Mouse (Mus musculus): ENCODE measurements around the gene D930007J09Rik. TPM values are rescaled to one million over a fixed set of nuclear protein-coding genes. Genes with fewer than 3 reads are reported as not detected.

D930007J09Rik gene
- polyA plus RNA-seq, 1 experiment from 2014 or later: not detected

GRCm38 (mm10) chr13:32803701-32804345 lies 1.2 kb upstream of the D930007J09Rik start:
- ATAC-seq (ENCODE audit: low FRiP score): no peak
- Histone ChIP-seq H3K27me3 (no peaks in the 10 kb centered on the region), H3K4me2 (peak overlapping the region; percentile 70), H3K4me3 (peak overlapping the region; percentile 74), H3K9me3 (no peaks in the 10 kb centered on the region), H3K4me1 (replicated peaks) (peaks cover 35% of the 10 kb centered on the region), H3K9ac (peak overlapping the region; percentile 93), H3K27ac (no peak overlapping the region), H3K36me3 (peaks cover 26% of the 10 kb centered on the region)
- WGBS: 72% methylated on average over 4 of the region's 4 CpGs

GRCm38 (mm10) chr13:32801693-32802221 lies 892 bp downstream of the D930007J09Rik start, which contains the start of gene Wrnip1:
Gene Wrnip1 (plus strand): TSS chr13:32802038.
- Histone ChIP-seq H3K27me3 (no peaks in the 10 kb centered on the region), H3K36me3 (peaks cover 8% of the 10 kb centered on the region), H3K9me3 (no peaks in the 10 kb centered on the region), H3K4me2 (peak within 1 kb of the TSS; percentile 70), H3K4me1 (replicated peaks) (peaks cover 32% of the 10 kb centered on the region), H3K27ac (peak within 1 kb of the TSS; percentile 92), H3K4me3 (peak within 1 kb of the TSS; percentile 74), H3K9ac (peak within 1 kb of the TSS; percentile 93)
- peak; percentile 99 for ATAC-seq (ENCODE audit: low FRiP score)
- WGBS: under 1% methylated on average over 51 of the region's 51 CpGs

- Histone ChIP-seq H3K9me3 (no peaks in the 10 kb centered on the region), H3K36me3 (no peaks in the 10 kb centered on the region), H3K9ac (no peak overlapping the region; the same call in 1 of the 2 replicates), H3K27me3 (no peaks in the 10 kb centered on the region), H3K4me2 (peak overlapping the region; percentile 58), H3K27ac (peak overlapping the region; percentile 79; the same call in 1 of the 2 replicates), H3K4me1 (replicated peaks) (peaks cover 31% of the 10 kb centered on the region), H3K4me3 (peak overlapping the region; percentile 74)
- no peak for ATAC-seq (ENCODE audit: low FRiP score)
These were observed 1.8 kb downstream of the D930007J09Rik start for GRCm38 (mm10) chr13:32800859-32801258.

- 86% methylated on average over 2 of the region's 2 CpGs for WGBS
- H3K4me1 ChIP-seq (replicated peaks): peaks cover 20% of the 10 kb centered on the region
These were observed 3.5 kb downstream of the D930007J09Rik start for GRCm38 (mm10) chr13:32799131-32799530.

GRCm38 (mm10) chr13:32797085-32797484 lies 5.6 kb downstream of the D930007J09Rik start:
- Histone ChIP-seq H3K4me2 (no peak overlapping the region), H3K4me1 (replicated peaks) (peaks cover 6% of the 10 kb centered on the region), H3K27ac (no peak overlapping the region), H3K27me3 (no peaks in the 10 kb centered on the region), H3K9ac (no peak overlapping the region), H3K36me3 (no peaks in the 10 kb centered on the region), H3K9me3 (no peaks in the 10 kb centered on the region), H3K4me3 (no peak overlapping the region)
- WGBS: 77% methylated on average over 1 of the region's 1 CpGs
- ATAC-seq (ENCODE audit: low FRiP score): no peak

More at GRCm38 (mm10) chr13:32799131-32799530, 3.5 kb downstream of the D930007J09Rik start:
- ATAC-seq (ENCODE audit: low FRiP score): no peak
- Histone ChIP-seq H3K9ac (no peak overlapping the region), H3K36me3 (no peaks in the 10 kb centered on the region), H3K4me2 (no peak overlapping the region), H3K27me3 (no peaks in the 10 kb centered on the region), H3K27ac (no peak overlapping the region), H3K9me3 (no peaks in the 10 kb centered on the region), H3K4me3 (no peak overlapping the region)

GRCm38 (mm10) chr13:32795166-32795565 lies 7.5 kb downstream of the D930007J09Rik start:
- Histone ChIP-seq H3K4me2 (no peak overlapping the region), H3K27me3 (no peaks in the 10 kb centered on the region), H3K9me3 (no peaks in the 10 kb centered on the region), H3K4me1 (replicated peaks) (no peaks in the 10 kb centered on the region), H3K36me3 (no peaks in the 10 kb centered on the region), H3K9ac (no peak overlapping the region), H3K27ac (no peak overlapping the region), H3K4me3 (no peak overlapping the region)
- ATAC-seq (ENCODE audit: low FRiP score): no peak
- WGBS: 90% methylated on average over 5 of the region's 5 CpGs

- no peaks in the 10 kb centered on the region for H3K9me3 ChIP-seq
- 73% methylated on average over 2 of the region's 2 CpGs for WGBS
- no peaks in the 10 kb centered on the region for H3K36me3 ChIP-seq
- H3K4me3 ChIP-seq: no peak overlapping the region
- no peak for ATAC-seq (ENCODE audit: low FRiP score)
- H3K9ac ChIP-seq: no peak overlapping the region
- H3K27me3 ChIP-seq: no peaks in the 10 kb centered on the region
- no peak overlapping the region for H3K4me2 ChIP-seq
- H3K4me1 ChIP-seq (replicated peaks): no peaks in the 10 kb centered on the region
- H3K27ac ChIP-seq: no peak overlapping the region
These were observed 8.0 kb downstream of the D930007J09Rik start for GRCm38 (mm10) chr13:32794619-32795018.

- H3K4me2 ChIP-seq: no peak overlapping the region
- no peak for ATAC-seq (ENCODE audit: low FRiP score)
- no peak overlapping the region for H3K27ac ChIP-seq
- H3K27me3 ChIP-seq: no peaks in the 10 kb centered on the region
- H3K9me3 ChIP-seq: no peaks in the 10 kb centered on the region
- H3K9ac ChIP-seq: no peak overlapping the region
- no peak overlapping the region for H3K4me3 ChIP-seq
- H3K36me3 ChIP-seq: no peaks in the 10 kb centered on the region
- H3K4me1 ChIP-seq (replicated peaks): no peaks in the 10 kb centered on the region
- 79% methylated on average over 4 of the region's 4 CpGs for WGBS
These were observed 12.9 kb downstream of the D930007J09Rik start for GRCm38 (mm10) chr13:32789781-32790180.

- Histone ChIP-seq H3K9me3 (no peaks in the 10 kb centered on the region), H3K27me3 (no peaks in the 10 kb centered on the region), H3K4me1 (replicated peaks) (no peaks in the 10 kb centered on the region), H3K4me2 (no peak overlapping the region), H3K9ac (no peak overlapping the region), H3K27ac (no peak overlapping the region), H3K36me3 (no peaks in the 10 kb centered on the region), H3K4me3 (no peak overlapping the region)
- WGBS: 86% methylated on average over 2 of the region's 2 CpGs
- ATAC-seq (ENCODE audit: low FRiP score): no peak
These were observed 15.1 kb downstream of the D930007J09Rik start for GRCm38 (mm10) chr13:32787584-32787983.

GRCm38 (mm10) chr13:32783816-32784215 lies 18.8 kb downstream of the D930007J09Rik start, which contains the start of gene Mylk4:
Gene Mylk4 (minus strand): TSS chr13:32783954.
- no peak within 1 kb of the TSS for H3K4me2 ChIP-seq
- H3K27me3 ChIP-seq: no peaks in the 10 kb centered on the region
- no peaks in the 10 kb centered on the region for H3K9me3 ChIP-seq
- 84% methylated on average over 8 of the region's 8 CpGs for WGBS
- no peak within 1 kb of the TSS for H3K4me3 ChIP-seq
- ATAC-seq (ENCODE audit: low FRiP score): no peak
- H3K27ac ChIP-seq: no peak within 1 kb of the TSS
- no peaks in the 10 kb centered on the region for H3K4me1 ChIP-seq (replicated peaks)
- no peak within 1 kb of the TSS for H3K9ac ChIP-seq
- H3K36me3 ChIP-seq: no peaks in the 10 kb centered on the region

GRCm38 (mm10) chr13:32783055-32783454 lies 19.6 kb downstream of the D930007J09Rik start:
- no peak overlapping the region for H3K4me2 ChIP-seq
- H3K27ac ChIP-seq: no peak overlapping the region
- no peaks in the 10 kb centered on the region for H3K9me3 ChIP-seq
- no peak overlapping the region for H3K4me3 ChIP-seq
- H3K36me3 ChIP-seq: no peaks in the 10 kb centered on the region
- ATAC-seq (ENCODE audit: low FRiP score): no peak
- WGBS: 70% methylated on average over 5 of the region's 5 CpGs
- H3K4me1 ChIP-seq (replicated peaks): no peaks in the 10 kb centered on the region
- no peak overlapping the region for H3K9ac ChIP-seq
- H3K27me3 ChIP-seq: no peaks in the 10 kb centered on the region

- no peak overlapping the region for H3K4me2 ChIP-seq
- ATAC-seq (ENCODE audit: low FRiP score): no peak
- H3K9ac ChIP-seq: no peak overlapping the region
- no peaks in the 10 kb centered on the region for H3K9me3 ChIP-seq
- no peaks in the 10 kb centered on the region for H3K4me1 ChIP-seq (replicated peaks)
- no peak overlapping the region for H3K4me3 ChIP-seq
- no peaks in the 10 kb centered on the region for H3K36me3 ChIP-seq
- 72% methylated on average over 3 of the region's 3 CpGs for WGBS
- no peak overlapping the region for H3K27ac ChIP-seq
- no peaks in the 10 kb centered on the region for H3K27me3 ChIP-seq
These were observed 23.8 kb downstream of the D930007J09Rik start for GRCm38 (mm10) chr13:32778861-32779260.

- H3K4me2 ChIP-seq: no peak overlapping the region
- no peak for ATAC-seq (ENCODE audit: low FRiP score)
- 91% methylated on average over 10 of the region's 10 CpGs for WGBS
- H3K27me3 ChIP-seq: no peaks in the 10 kb centered on the region
- H3K27ac ChIP-seq: no peak overlapping the region
- no peaks in the 10 kb centered on the region for H3K4me1 ChIP-seq (replicated peaks)
- no peaks in the 10 kb centered on the region for H3K36me3 ChIP-seq
- no peak overlapping the region for H3K9ac ChIP-seq
- H3K4me3 ChIP-seq: no peak overlapping the region
- H3K9me3 ChIP-seq: no peaks in the 10 kb centered on the region
These were observed 26.3 kb downstream of the D930007J09Rik start for GRCm38 (mm10) chr13:32776350-32776749.
